Mouse (Mus musculus) midbrain, embryonic 15.5 days (tissue): ENCODE measurements at regions not wholly inside any gene's neighbourhood (a gene's known extent, or its start where the extent isn't known, plus 50 kb on each side); places are given as distances from the start of the nearest gene placed in this dataset.
"Not testable (repeated sequence)": the region's sequence is repeated elsewhere in the genome, so short reads cannot be mapped to it uniquely, and the experiment has no call there.

Experiments
- ATAC-seq: fragments of 200-750 bp; cut with Nextera tagmentation; replicated peaks from 2 replicates; pipeline ENCODE4 v1.8.0; 2017; ENCODE audit warnings: moderate TSS enrichment
- H3K27ac ChIP-seq: fragments of 300-500 bp; sonication (generic); 2 replicates; pipeline ENCODE4 v1.5.1; 2015; ENCODE audit warnings: mild to moderate bottlenecking, inconsistent platforms
- H3K27me3 ChIP-seq: fragments of 300-500 bp; sonication (generic); replicated peaks from 2 replicates; pipeline ENCODE4 v1.6.1; 2015; ENCODE audit warnings: inconsistent platforms
- H3K36me3 ChIP-seq: fragments of 300-500 bp; sonication (generic); replicated peaks from 2 replicates; pipeline ENCODE4 v1.6.1; 2015; ENCODE audit warnings: inconsistent platforms
- H3K4me1 ChIP-seq: fragments of 300-500 bp; sonication (generic); 2 replicates; pipeline ENCODE4 v1.6.1; 2015; ENCODE audit warnings: inconsistent platforms
- H3K4me2 ChIP-seq: fragments of 300-500 bp; sonication (generic); 2 replicates; pipeline ENCODE4 v1.6.1; 2015; ENCODE audit warnings: inconsistent platforms, mild to moderate bottlenecking, moderate library complexity
- H3K4me3 ChIP-seq: fragments of 300-500 bp; sonication (generic); 2 replicates; pipeline ENCODE4 v1.5.1; 2015; ENCODE audit warnings: mild to moderate bottlenecking, inconsistent platforms
- H3K9ac ChIP-seq: fragments of 300-500 bp; sonication (generic); 2 replicates; pipeline ENCODE4 v1.6.1; 2015; ENCODE audit warnings: mild to moderate bottlenecking, inconsistent platforms
- H3K9me3 ChIP-seq: fragments of 300-500 bp; sonication (generic); 2 replicates; pipeline ENCODE4 v1.6.1; 2016; ENCODE audit warnings: inconsistent platforms
- WGBS: fragments of 180-500 bp; shearing (Covaris S2); methylation state at CpG from one replicate; pipeline ENCODE4 v1.1.7; 2015; ENCODE audit warnings: mixed read lengths; 5-methylcytosine and 5-hydroxymethylcytosine counted together

DNA sequence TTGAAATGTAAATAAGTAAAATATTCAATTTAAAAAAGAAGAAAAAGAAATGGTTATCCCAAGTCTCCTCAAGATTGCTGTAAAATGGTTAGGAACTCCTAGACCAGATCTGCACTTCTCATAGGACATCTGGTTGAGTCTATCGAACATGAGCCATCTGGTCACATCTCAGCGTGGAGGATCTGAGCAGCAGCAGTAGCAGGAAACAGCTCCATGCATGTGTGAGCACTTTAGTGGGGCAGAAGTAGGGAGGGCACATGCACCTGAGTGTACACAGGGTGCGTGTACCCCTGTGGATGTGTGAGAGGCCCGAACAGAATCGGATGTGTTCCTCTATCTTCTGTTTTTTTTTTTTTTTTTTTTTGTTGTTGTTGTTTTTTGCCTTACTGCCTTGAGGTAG lies 65.2 kb upstream of the Klf13 start:
- H3K27me3 ChIP-seq, result no peaks in the 10 kb centered on the region
- ATAC-seq, result no peak
- H3K9me3 ChIP-seq, result no peaks in the 10 kb centered on the region
- no peaks in the 10 kb centered on the region for H3K4me1 ChIP-seq
- H3K4me3 ChIP-seq, result no peak overlapping the region
- H3K27ac ChIP-seq, result no peak overlapping the region
- no peak overlapping the region for H3K9ac ChIP-seq
- 85% methylated on average over 5 of the region's 5 CpGs for WGBS
- no peaks in the 10 kb centered on the region for H3K36me3 ChIP-seq
- H3K4me2 ChIP-seq, result no peak overlapping the region

DNA sequence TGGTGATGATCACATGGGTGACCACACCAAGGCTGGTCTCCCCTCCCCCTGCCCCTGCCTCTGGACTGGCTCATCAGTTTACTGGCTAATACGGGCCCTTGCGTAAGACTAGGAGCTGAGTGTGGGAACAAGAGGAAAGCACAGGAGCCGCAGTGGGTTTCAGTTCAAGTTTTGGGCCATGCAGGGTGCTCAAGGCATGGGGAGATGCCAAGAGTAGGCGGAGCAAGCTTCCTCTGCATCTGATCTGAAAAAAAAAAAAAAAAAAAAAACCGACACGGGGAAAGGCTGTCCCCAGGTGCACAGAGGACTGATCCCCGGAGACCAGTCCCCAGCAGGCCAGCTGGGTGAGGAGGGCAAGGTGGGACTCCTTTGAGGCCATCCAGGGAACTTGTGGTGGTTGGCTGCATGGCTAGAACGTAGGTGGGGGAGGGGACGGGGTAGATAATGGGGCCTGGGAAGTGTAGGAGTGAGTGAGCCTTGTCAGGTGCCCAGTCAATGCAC lies 62.9 kb upstream of the Klf13 start:
- ATAC-seq, result no peak
- no peaks in the 10 kb centered on the region for H3K9me3 ChIP-seq
- H3K4me1 ChIP-seq, result no peaks in the 10 kb centered on the region
- WGBS, result 68% methylated on average over 9 of the region's 9 CpGs
- no peaks in the 10 kb centered on the region for H3K27me3 ChIP-seq
- no peaks in the 10 kb centered on the region for H3K36me3 ChIP-seq
- no peak overlapping the region for H3K4me3 ChIP-seq
- no peak overlapping the region for H3K27ac ChIP-seq
- no peak overlapping the region for H3K4me2 ChIP-seq
- no peak overlapping the region for H3K9ac ChIP-seq

DNA sequence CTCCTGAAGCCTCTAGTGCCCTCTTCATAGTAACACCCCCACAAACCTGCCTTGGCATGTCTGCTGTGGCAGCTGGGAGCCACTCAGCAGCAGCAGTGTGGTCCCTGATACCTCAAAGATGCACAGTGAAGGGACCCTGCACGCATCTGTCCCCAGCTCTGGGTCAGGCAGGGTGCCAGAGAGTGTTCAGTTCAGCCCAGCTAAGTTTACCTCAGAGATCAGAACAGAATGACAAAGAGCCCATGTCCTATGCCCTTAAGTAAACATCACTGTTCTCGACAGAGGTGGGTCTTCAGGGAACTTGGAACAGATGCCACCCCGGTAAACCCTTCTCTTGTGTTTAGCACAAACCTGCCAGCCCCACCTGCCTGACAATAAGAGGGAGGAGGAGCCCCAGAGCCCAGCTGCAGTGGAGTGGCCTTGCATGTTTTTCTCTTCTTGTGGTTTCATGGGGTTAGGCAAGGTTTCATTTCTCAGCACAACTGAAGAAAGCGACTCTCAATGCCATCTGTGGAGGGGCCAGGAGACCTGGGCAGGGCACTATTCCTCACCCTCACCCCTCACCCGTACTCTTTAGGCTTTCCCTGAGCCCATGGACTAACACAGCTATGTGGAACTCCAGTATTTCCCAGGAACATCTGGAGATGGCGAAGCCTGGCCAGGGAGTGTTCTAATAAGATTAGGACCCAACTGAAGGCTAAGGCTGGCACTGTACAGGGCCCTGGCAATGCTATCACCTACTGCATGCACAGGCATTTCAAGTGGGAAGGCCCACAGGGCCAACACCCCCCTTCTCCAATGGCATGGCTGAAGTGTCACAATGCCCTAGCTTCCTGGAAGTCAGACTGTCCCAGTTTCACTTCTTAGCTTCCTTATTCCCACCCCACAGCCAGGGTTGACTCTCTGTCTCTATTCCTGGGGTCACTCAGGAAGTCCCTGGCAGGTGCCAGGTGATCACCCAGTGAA lies 60.6 kb upstream of the Klf13 start:
- H3K27me3 ChIP-seq, result no peaks in the 10 kb centered on the region
- H3K4me1 ChIP-seq, result no peaks in the 10 kb centered on the region
- H3K4me2 ChIP-seq, result no peak overlapping the region
- H3K27ac ChIP-seq, result no peak overlapping the region
- no peak overlapping the region for H3K4me3 ChIP-seq
- no peaks in the 10 kb centered on the region for H3K36me3 ChIP-seq
- H3K9me3 ChIP-seq, result no peaks in the 10 kb centered on the region
- ATAC-seq, result no peak
- no peak overlapping the region for H3K9ac ChIP-seq
- 72% methylated on average over 6 of the region's 6 CpGs for WGBS

DNA sequence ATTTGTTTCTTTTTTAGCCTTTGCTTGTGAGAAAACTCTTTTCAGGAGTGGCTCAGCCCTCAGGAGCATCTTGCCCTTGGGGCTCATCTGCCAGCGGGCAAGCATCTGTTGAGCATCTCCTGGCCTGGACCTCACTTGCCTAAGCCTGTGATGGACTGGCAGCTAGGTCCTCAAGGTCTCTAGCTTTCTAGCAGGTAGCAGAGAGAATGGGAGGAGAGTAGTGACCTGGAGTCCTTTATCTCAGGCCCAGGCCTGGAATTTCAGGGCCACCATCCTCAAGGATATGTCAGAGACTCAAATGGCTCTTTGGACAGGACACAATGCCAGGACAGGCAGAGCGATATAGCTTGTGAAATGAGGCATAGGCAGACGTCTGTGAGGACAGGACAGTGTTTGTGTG lies 59.3 kb upstream of the Klf13 start:
- Histone ChIP-seq H3K9me3 (no peaks in the 10 kb centered on the region), H3K36me3 (no peaks in the 10 kb centered on the region), H3K4me1 (no peaks in the 10 kb centered on the region), H3K4me2 (no peak overlapping the region), H3K27me3 (no peaks in the 10 kb centered on the region), H3K9ac (no peak overlapping the region), H3K27ac (no peak overlapping the region), H3K4me3 (no peak overlapping the region)
- ATAC-seq, result no peak
- 84% methylated on average over 3 of the region's 3 CpGs for WGBS

DNA sequence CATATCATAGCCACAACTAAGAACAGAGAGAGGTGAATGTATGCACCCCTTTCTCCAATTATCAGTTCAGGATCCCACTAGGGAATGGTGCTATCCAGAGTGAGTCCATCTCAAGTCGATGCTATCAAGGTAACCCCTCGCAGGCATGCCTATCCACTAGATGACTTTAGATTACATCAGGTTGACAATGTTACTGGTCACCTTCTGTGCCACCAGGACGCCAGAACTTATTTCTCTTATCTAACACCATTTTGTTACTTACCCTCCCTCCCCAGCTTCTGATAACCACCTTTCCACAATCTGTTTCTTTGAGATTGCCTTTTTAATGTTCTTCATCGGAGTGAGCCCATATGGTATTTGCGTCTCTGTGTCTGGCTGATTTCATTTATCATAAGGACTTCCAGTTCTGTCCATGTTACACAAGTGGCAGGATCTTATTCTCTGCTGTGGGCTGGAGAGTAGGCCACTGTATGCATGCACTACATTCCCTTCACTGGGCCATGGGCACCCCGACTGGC lies 57.9 kb upstream of the Klf13 start:
- Histone ChIP-seq H3K4me3 (no peak overlapping the region), H3K4me2 (no peak overlapping the region), H3K9ac (no peak overlapping the region), H3K9me3 (no peaks in the 10 kb centered on the region), H3K36me3 (no peaks in the 10 kb centered on the region), H3K27me3 (no peaks in the 10 kb centered on the region), H3K4me1 (no peaks in the 10 kb centered on the region), H3K27ac (no peak overlapping the region)
- 87% methylated on average over 6 of the region's 6 CpGs for WGBS
- no peak for ATAC-seq

DNA sequence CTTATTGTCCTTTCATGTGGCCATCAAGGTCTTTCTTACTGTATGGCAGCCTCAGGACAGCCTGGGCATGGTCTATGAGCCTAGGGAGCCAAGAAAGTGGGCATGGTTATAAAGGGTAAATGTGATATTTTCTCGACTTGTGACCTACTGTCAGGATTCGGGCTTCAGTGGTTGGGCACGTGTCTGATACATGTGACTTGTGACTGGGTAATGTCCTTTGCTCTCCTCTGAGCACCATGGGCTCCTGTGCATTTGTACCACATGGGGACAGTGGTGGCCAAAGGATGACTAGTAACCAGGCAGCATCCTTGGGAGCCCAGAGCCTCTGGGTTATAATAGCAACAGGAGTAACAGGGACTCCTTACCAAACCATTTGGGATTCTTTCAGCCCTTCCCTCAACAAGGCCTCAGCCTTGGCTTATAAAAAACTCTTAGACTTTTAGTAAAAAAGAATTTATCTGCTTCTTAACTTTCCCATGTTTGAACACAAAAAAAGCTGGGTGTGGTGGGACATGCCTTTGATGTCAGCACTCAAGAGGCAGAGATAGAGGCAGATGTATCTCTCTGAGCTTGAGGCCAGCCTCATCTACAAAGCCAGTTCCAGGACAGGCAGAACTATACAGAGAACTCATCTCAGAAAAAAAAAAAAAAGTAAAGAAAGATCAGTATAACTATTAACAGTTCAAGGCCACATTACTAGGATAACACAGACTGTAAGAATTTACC lies 56.7 kb upstream of the Klf13 start:
- no peak overlapping the region for H3K4me3 ChIP-seq
- H3K9me3 ChIP-seq, result no peaks in the 10 kb centered on the region
- no peaks in the 10 kb centered on the region for H3K36me3 ChIP-seq
- H3K27ac ChIP-seq, result no peak overlapping the region
- H3K9ac ChIP-seq, result no peak overlapping the region
- H3K4me2 ChIP-seq, result no peak overlapping the region
- WGBS, result 88% methylated on average over 3 of the region's 3 CpGs
- no peaks in the 10 kb centered on the region for H3K4me1 ChIP-seq
- ATAC-seq, result no peak
- H3K27me3 ChIP-seq, result no peaks in the 10 kb centered on the region

DNA sequence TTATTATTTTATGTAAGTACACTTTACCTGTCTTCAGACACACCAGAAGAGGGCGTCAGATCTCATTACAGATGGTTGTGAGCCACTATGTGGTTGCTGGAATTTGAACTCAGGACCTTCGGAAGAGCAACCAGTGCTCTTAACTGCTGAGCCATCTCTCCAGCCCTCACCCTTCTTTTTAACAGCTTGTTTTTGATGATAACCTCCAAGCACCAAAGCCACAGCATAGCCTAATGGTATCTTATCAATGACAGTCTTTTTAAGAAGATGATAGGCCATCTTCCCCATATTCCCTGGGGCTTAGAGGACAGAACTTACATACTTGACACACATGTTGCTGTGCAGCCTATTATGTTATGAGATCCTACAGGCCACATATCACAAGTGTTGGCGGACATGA lies 56.1 kb upstream of the Klf13 start:
- not testable (repeated sequence) for H3K27me3 ChIP-seq, H3K36me3 ChIP-seq, H3K4me1 ChIP-seq, ATAC-seq, H3K4me2 ChIP-seq, H3K9ac ChIP-seq, H3K9me3 ChIP-seq, H3K27ac ChIP-seq, H3K4me3 ChIP-seq
- WGBS, result 81% methylated on average over 3 of the region's 3 CpGs

DNA sequence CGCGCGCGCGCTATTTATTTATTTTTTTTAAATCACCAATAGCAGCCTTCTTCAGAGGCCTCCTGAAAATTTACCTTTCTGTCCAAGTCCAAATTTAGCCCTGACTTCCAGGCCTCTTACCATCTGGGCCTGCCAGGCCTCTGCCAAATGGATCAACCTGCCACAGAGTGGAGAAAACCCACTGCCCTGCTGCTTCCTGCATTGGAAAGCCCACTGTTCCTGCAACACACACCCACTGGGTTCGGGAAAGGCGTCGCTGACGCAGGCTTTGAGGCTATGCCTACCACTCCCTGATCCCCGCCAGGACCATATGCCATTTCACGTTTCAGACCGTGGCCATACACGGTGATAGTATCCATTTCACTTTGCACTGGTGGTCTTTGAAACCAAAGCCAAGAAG lies 53.4 kb upstream of the Klf13 start:
- Histone ChIP-seq H3K9me3 (no peaks in the 10 kb centered on the region), H3K27ac (no peak overlapping the region), H3K4me2 (no peak overlapping the region), H3K36me3 (no peaks in the 10 kb centered on the region), H3K9ac (no peak overlapping the region), H3K27me3 (no peaks in the 10 kb centered on the region), H3K4me1 (peaks cover 2% of the 10 kb centered on the region; the same call in 1 of the 2 replicates), H3K4me3 (no peak overlapping the region)
- 92% methylated on average over 13 of the region's 13 CpGs for WGBS
- ATAC-seq, result no peak

DNA sequence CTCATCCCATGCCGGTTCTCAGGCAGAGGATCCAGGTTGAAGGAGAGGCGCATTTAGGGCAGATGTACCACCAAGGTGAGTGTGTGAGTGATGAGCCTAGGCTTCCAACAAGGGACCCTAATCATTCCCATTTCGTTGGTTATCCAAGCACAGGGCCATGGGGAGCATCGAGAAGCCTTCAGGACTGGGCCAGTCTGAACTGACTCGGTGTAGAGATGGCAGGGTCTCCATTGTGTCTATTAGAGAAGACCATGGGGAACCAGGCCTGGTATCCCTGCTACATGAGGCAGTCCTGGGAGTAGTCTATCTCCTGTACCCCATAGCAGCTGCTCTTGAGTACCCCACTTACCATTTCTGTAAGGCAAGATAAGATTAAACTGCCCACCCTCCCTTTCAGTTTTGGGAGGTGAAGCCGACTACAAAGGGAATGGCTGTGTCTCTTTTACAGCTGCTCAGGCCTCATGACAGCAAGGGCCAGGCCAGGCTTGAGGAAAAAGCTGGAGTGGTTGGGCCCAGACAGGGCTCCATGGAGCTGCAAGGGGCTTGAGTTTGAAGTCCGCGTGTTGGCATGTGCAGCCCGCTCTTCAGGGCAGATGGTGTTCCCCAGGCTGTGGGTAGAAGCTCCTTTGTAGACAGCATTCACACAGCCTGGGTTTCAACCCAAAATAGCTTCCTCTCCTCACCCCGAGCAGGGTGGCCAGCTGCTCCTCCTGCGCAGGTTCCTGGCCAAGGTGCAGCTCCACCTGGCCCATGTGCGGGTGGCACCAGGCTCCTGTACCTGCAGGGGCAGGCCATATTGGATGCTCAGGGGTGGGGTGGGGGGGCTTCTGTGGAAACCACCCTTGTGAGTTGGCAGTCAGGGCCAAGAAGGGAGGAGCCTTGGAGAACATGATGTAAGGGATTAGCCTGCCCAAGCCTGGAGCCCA lies 52.6 kb upstream of the Klf13 start:
- ATAC-seq, result no peak
- peaks cover 10% of the 10 kb centered on the region for H3K4me1 ChIP-seq
- H3K36me3 ChIP-seq, result no peaks in the 10 kb centered on the region
- no peak overlapping the region for H3K9ac ChIP-seq
- no peaks in the 10 kb centered on the region for H3K27me3 ChIP-seq
- 90% methylated on average over 12 of the region's 12 CpGs for WGBS
- H3K4me3 ChIP-seq, result no peak overlapping the region
- no peaks in the 10 kb centered on the region for H3K9me3 ChIP-seq
- H3K27ac ChIP-seq, result no peak overlapping the region
- H3K4me2 ChIP-seq, result no peak overlapping the region

DNA sequence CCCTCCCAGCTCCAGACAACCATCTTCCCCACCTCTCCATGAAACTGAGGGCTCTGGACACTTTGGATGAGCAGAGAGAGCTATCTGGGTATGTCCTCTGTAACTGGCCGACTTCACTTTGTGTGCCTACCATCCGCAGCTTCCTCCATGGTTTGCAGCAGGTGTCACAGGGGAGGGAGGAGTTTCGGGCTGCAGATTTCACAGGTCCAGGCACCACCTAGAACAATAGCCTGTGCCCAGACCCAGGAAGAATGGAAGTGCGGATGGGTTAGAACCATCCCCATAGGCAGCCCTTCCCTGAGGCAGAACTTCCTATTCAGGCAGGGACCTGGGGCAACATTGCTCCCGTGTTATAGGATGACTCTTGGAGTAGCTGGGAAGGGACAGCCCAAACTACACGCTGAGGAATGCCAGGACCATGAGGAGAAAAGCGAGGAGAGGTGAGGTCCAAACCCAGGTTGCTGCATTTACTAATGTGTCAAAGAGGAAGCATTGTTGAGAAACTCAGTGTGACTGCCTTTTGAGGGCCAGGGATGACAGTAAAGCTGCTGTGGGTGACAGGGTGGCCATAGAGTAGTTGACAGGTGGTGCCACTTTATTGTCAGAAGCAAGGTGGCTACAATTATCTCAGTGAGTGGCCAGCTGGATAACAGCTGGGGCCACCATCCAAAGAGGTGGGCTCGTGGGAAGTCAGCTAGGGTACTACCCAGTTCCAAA lies 51.8 kb upstream of the Klf13 start:
- Histone ChIP-seq H3K4me3 (no peak overlapping the region), H3K4me2 (no peak overlapping the region), H3K27ac (no peak overlapping the region), H3K9ac (no peak overlapping the region), H3K4me1 (peaks cover 14% of the 10 kb centered on the region), H3K27me3 (no peaks in the 10 kb centered on the region), H3K36me3 (no peaks in the 10 kb centered on the region), H3K9me3 (no peaks in the 10 kb centered on the region)
- no peak for ATAC-seq
- WGBS, result 83% methylated on average over 8 of the region's 8 CpGs

DNA sequence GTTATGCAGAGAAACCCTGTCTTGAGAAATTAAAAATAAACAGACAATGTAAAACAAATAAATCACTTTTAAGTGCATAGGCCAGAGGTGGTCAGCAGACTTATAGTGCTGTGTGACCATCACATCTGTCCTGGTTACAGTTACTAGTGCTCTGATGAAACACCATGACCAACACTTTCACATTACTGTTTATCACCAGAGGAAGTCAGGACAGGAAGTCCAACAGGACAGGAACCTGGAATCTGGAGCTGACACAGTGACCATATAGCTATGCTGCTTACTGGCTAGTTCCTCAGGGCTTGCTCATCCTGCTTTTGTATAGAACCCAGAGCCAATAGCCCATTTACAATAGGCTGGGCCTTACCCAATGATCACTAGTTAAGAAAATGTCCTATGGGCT lies 51.0 kb upstream of the Klf13 start:
- Histone ChIP-seq H3K36me3 (no peaks in the 10 kb centered on the region), H3K9me3 (no peaks in the 10 kb centered on the region), H3K4me3 (no peak overlapping the region), H3K9ac (no peak overlapping the region), H3K4me2 (no peak overlapping the region), H3K4me1 (peaks cover 14% of the 10 kb centered on the region), H3K27me3 (no peaks in the 10 kb centered on the region), H3K27ac (no peak overlapping the region)
- no peak for ATAC-seq
